Mouse (Mus musculus) MEL (cell line): Measurements from ENCODE around the gene Scn1a. TPM values are rescaled to one million over a fixed set of nuclear protein-coding genes. Genes with fewer than 3 reads are reported as not detected.

Experiments used
- DNase-seq: peaks from one replicate; pipeline ENCODE4 v3.0.0; 2011; ENCODE audit warnings: low read depth, low spot score
- H3K27ac ChIP-seq: 2 replicates; pipeline ENCODE4 v1.5.1; 2012; ENCODE audit warnings: low read depth, mild to moderate bottlenecking, control low read depth, low read length, moderate library complexity; ENCODE audit not compliant: control insufficient read depth
- H3K27me3 ChIP-seq, 2 experiments: fragments of 150-350 bp in 1 of 2; sonication (generic) in 1 of 2; 2 replicates each; pipeline ENCODE4 v1.6.1; 2012; ENCODE audit warnings: low read length in 2 of 2, mild to moderate bottlenecking in 2 of 2, improper control_type of control experiment in 1 of 2, moderate library complexity in 1 of 2; ENCODE audit not compliant: insufficient read depth in 2 of 2, control insufficient read depth in 1 of 2
- H3K36me3 ChIP-seq, 2 experiments: 2 replicates each; pipeline ENCODE4 v1.6.1; 2012 to 2014; ENCODE audit warnings: low read length in 2 of 2, improper control_type of control experiment in 1 of 2, inconsistent platforms in 1 of 2, mild to moderate bottlenecking in 1 of 2; ENCODE audit not compliant: insufficient read depth in 2 of 2, control insufficient read depth in 1 of 2
- H3K4me1 ChIP-seq, 2 experiments: fragments of 150-350 bp in 1 of 2; sonication (generic) in 1 of 2; 2 replicates each; pipeline ENCODE4 v1.6.1; 2012; ENCODE audit warnings: low read length in 2 of 2, improper control_type of control experiment in 1 of 2, mild to moderate bottlenecking in 1 of 2; ENCODE audit not compliant: insufficient read depth in 2 of 2, control insufficient read depth in 1 of 2
- H3K4me3 ChIP-seq, 2 experiments: fragments of 150-350 bp in 1 of 2; sonication (generic) in 1 of 2; 2 replicates each; pipeline ENCODE4 v1.5.1; 2012; ENCODE audit warnings: low read depth in 2 of 2, low read length in 2 of 2, mild to moderate bottlenecking in 2 of 2, moderate library complexity in 2 of 2, control low read depth in 1 of 2, improper control_type of control experiment in 1 of 2; ENCODE audit not compliant: control insufficient read depth in 1 of 2, insufficient read depth in 1 of 2
- H3K79me2 ChIP-seq: 2 replicates; pipeline ENCODE4 v1.6.1; 2012; ENCODE audit warnings: mild to moderate bottlenecking, low read length, moderate library complexity; ENCODE audit not compliant: control insufficient read depth, poor library complexity, insufficient read depth
- H3K9ac ChIP-seq: 2 replicates; pipeline ENCODE4 v1.6.1; 2012; ENCODE audit warnings: low read depth, mild to moderate bottlenecking, control low read depth, low read length, moderate library complexity; ENCODE audit not compliant: control insufficient read depth, poor library complexity, severe bottlenecking
- H3K9me3 ChIP-seq: fragments of 150-350 bp; sonication (generic); replicated peaks from 2 replicates; pipeline ENCODE4 v1.6.1; 2012; ENCODE audit warnings: mild to moderate bottlenecking, low read length, improper control_type of control experiment, moderate library complexity; ENCODE audit not compliant: insufficient read depth
- BHLHE40 ChIP-seq: IDR thresholded peaks from 2 replicates; pipeline ENCODE4 v1.6.1; 2012; ENCODE audit warnings: low read depth, mild to moderate bottlenecking, inconsistent platforms, low read length, improper control_type of control experiment, borderline replicate concordance
- CHD1 ChIP-seq: IDR thresholded peaks from 2 replicates; pipeline ENCODE4 v1.6.1; 2012; ENCODE audit warnings: low read depth, mild to moderate bottlenecking, inconsistent platforms, low read length, improper control_type of control experiment
- CTCF ChIP-seq, 3 experiments: IDR thresholded peaks in 2 of 3; conservative IDR thresholded peaks in 1 of 3; 2 replicates each; pipeline ENCODE4 v1.5.1; 2011 to 2012; ENCODE audit warnings: low read length in 3 of 3, low read depth in 2 of 3, mild to moderate bottlenecking in 2 of 3, improper control_type of control experiment in 1 of 3, inconsistent platforms in 1 of 3, mixed read lengths in 1 of 3, moderate library complexity in 1 of 3; ENCODE audit not compliant: control insufficient read depth in 1 of 3, insufficient read depth in 1 of 3, poor library complexity in 1 of 3, severe bottlenecking in 1 of 3
- E2F4 ChIP-seq: IDR thresholded peaks from 2 replicates; pipeline ENCODE4 v1.6.1; 2011; ENCODE audit warnings: low read depth, low read length, improper control_type of control experiment, borderline replicate concordance
- ELF1 ChIP-seq: IDR thresholded peaks from 2 replicates; pipeline ENCODE4 v1.6.1; 2014; ENCODE audit warnings: low read depth, mild to moderate bottlenecking, inconsistent platforms, low read length, improper control_type of control experiment, moderate library complexity
- GABPA ChIP-seq: IDR thresholded peaks from 2 replicates; pipeline ENCODE4 v1.6.1; 2012; ENCODE audit warnings: low read depth, mild to moderate bottlenecking, inconsistent platforms, low read length, improper control_type of control experiment, moderate library complexity
- GATA1 ChIP-seq: IDR thresholded peaks from 2 replicates; pipeline ENCODE4 v1.6.1; 2011; ENCODE audit warnings: low read depth, low read length, improper control_type of control experiment
- JUND ChIP-seq: IDR thresholded peaks from 2 replicates; pipeline ENCODE4 v1.6.1; 2011; ENCODE audit warnings: low read depth, mild to moderate bottlenecking, improper control_type of control experiment, low read length
- KAT2A ChIP-seq: conservative IDR thresholded peaks from 2 replicates; pipeline ENCODE4 v1.6.1; 2012; ENCODE audit warnings: low read depth, low read length, improper control_type of control experiment, inconsistent platforms
- MAX ChIP-seq: IDR thresholded peaks from 2 replicates; pipeline ENCODE4 v1.6.1; 2011; ENCODE audit warnings: low read length, improper control_type of control experiment
- MYC ChIP-seq: IDR thresholded peaks from 2 replicates; pipeline ENCODE4 v1.6.1; 2011; ENCODE audit warnings: low read depth, mild to moderate bottlenecking, low read length, improper control_type of control experiment, moderate library complexity
- POLR2A ChIP-seq, 2 experiments: IDR thresholded peaks; 2 replicates each; pipeline ENCODE4 v1.6.1; 2011 to 2012; ENCODE audit warnings: low read length in 2 of 2, mild to moderate bottlenecking in 2 of 2, control low read depth in 1 of 2, improper control_type of control experiment in 1 of 2, low read depth in 1 of 2, moderate library complexity in 1 of 2; ENCODE audit not compliant: control insufficient read depth in 1 of 2, insufficient read depth in 1 of 2, poor library complexity in 1 of 2
- POLR2AphosphoS2 ChIP-seq: IDR thresholded peaks from 2 replicates; pipeline ENCODE4 v1.6.1; 2011; ENCODE audit warnings: low read length, improper control_type of control experiment
- POLR2AphosphoS5 ChIP-seq: IDR thresholded peaks from 2 replicates; pipeline ENCODE4 v1.6.1; 2012; ENCODE audit warnings: low read depth, borderline replicate concordance, mild to moderate bottlenecking, inconsistent platforms, low read length, moderate library complexity, mixed read lengths
- RAD21 ChIP-seq: IDR thresholded peaks from 2 replicates; pipeline ENCODE4 v1.6.1; 2011; ENCODE audit warnings: mild to moderate bottlenecking, low read depth, low read length, improper control_type of control experiment
- RCOR1 ChIP-seq: IDR thresholded peaks from 2 replicates; pipeline ENCODE4 v1.6.1; 2012; ENCODE audit warnings: low read depth, mild to moderate bottlenecking, inconsistent platforms, low read length, improper control_type of control experiment
- SMC3 ChIP-seq: IDR thresholded peaks from 2 replicates; pipeline ENCODE4 v1.6.1; 2011; ENCODE audit warnings: low read depth, low read length, improper control_type of control experiment
- TBP ChIP-seq: IDR thresholded peaks from 2 replicates; pipeline ENCODE4 v1.8.0; 2011; ENCODE audit warnings: low read depth, low read length, improper control_type of control experiment
- TCF12 ChIP-seq: IDR thresholded peaks from 2 replicates; pipeline ENCODE4 v1.6.1; 2014; ENCODE audit warnings: low read depth, mild to moderate bottlenecking, inconsistent platforms, low read length, improper control_type of control experiment, moderate library complexity
- UBTF ChIP-seq: IDR thresholded peaks from 2 replicates; pipeline ENCODE4 v1.6.1; 2012; ENCODE audit warnings: low read depth, mild to moderate bottlenecking, inconsistent platforms, low read length, improper control_type of control experiment, moderate library complexity, borderline replicate concordance; ENCODE audit not compliant: insufficient read depth
- USF1 ChIP-seq: IDR thresholded peaks from 2 replicates; pipeline ENCODE4 v1.6.1; 2014; ENCODE audit warnings: low read depth, mild to moderate bottlenecking, inconsistent platforms, low read length, improper control_type of control experiment, moderate library complexity
- ZKSCAN1 ChIP-seq: IDR thresholded peaks from 2 replicates; pipeline ENCODE4 v1.6.1; 2012; ENCODE audit warnings: low read depth, mild to moderate bottlenecking, inconsistent platforms, low read length, improper control_type of control experiment, moderate library complexity
- ZNF384 ChIP-seq: IDR thresholded peaks from 2 replicates; pipeline ENCODE4 v1.6.1; 2012; ENCODE audit warnings: low read depth, mild to moderate bottlenecking, inconsistent platforms, low read length, improper control_type of control experiment
- polyA plus RNA-seq, 2 experiments: library from polyadenylated mRNA; stranded (reverse) in 1 of 2; unstranded in 1 of 2; fragments of >175 nt in 1 of 2; fragments of >200 nt in 1 of 2; gene quantifications; 2 replicates each; pipeline versions ENCODE4 v1.2.1 to v1.2.4; 2012; ENCODE audit warnings: low replicate concordance in 2 of 2, low read depth in 1 of 2; ENCODE audit not compliant: insufficient read length in 2 of 2, insufficient read depth in 1 of 2, missing spikeins in 1 of 2
- total RNA-seq: library from RNA; depleted of rRNA; stranded (reverse); fragments of 300-350 nt; gene quantifications from 2 replicates; pipeline ENCODE4 v1.2.3, GENCODE M21; 2012

Gene Scn1a
- total and polyA plus RNA-seq, 3 experiments: not detected

DNA sequence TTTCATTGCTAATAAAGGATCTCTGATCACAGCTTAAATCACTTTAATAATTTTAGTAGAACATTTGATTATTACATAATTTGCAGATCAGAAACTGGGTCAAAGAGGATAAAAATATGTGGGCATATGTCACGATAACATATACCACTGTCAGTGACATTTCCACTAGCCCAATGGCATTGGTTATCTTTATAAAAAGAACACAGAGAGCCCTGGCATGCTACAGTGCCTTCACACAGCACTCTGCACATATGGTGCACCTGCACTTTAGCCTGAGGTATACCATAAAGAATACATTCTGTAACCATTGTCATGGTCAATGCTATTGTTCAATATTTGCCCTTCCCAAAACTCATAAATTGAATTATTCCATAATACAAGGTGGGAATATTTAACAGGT lies 94.0 kb downstream of the Scn1a start:
- Histone ChIP-seq H3K9ac (no peak overlapping the region), H3K27me3 (no peaks in the 10 kb centered on the region), H3K79me2 (no peaks in the 10 kb centered on the region), H3K4me1 (no peaks in the 10 kb centered on the region), H3K4me3 (no peak overlapping the region), H3K9me3 (no peaks in the 10 kb centered on the region), H3K27ac (no peak overlapping the region), H3K36me3 (no peaks in the 10 kb centered on the region)
- DNase-seq: no peak
- no peak for TF ChIP-seq TCF12
- no peak for TF ChIP-seq POLR2A (IDR thresholded peaks at IDR 0.05; ENCODE audit: control insufficient read depth in 1 of 2, insufficient read depth in 1 of 2, low read depth in 1 of 2, low read length in 2 of 2, poor library complexity in 1 of 2)
- no peak for TF ChIP-seq GATA1
- no peak for TF ChIP-seq ZNF384
- TF ChIP-seq POLR2AphosphoS5: no peak
- no peak for TF ChIP-seq CTCF (IDR thresholded peaks at IDR 0.05 in 2 of 3, conservative IDR thresholded peaks at IDR 0.05 in 1 of 3; ENCODE audit: control insufficient read depth in 1 of 3, insufficient read depth in 1 of 3, low read depth in 2 of 3, low read length in 3 of 3, poor library complexity in 1 of 3, severe bottlenecking in 1 of 3)
- TF ChIP-seq CHD1: no peak
- TF ChIP-seq TBP: no peak
- TF ChIP-seq ELF1: no peak
- no peak for TF ChIP-seq SMC3
- no peak for TF ChIP-seq GABPA
- TF ChIP-seq RAD21: no peak
- TF ChIP-seq MAX: no peak
- no peak for TF ChIP-seq JUND
- TF ChIP-seq USF1: no peak
- no peak for TF ChIP-seq RCOR1
- no peak for TF ChIP-seq ZKSCAN1
- TF ChIP-seq BHLHE40: no peak
- no peak for TF ChIP-seq KAT2A
- TF ChIP-seq MYC: no peak
- TF ChIP-seq, all 39 proteins: peak for 0

DNA sequence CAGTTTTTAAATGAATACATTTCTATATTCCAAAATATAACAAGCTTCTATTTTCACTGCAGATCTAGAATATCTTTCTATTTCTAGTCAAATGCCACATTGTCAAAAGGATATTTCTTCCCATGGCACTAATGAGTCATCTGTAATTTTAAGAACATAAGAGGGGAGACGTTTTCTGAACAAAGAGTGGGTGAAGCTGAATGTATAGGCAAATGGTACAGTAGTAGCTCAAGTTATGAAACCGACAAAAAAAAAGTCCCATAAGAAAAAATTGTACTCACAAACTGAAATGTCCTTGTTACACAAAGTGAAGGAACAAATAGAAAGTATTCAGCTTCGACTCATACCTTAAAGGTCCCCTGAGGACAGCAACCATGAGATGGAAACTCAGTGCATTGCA lies 94.5 kb downstream of the Scn1a start:
- H3K9ac ChIP-seq: no peak overlapping the region
- H3K36me3 ChIP-seq: no peaks in the 10 kb centered on the region
- no peaks in the 10 kb centered on the region for H3K4me1 ChIP-seq
- H3K27me3 ChIP-seq: no peaks in the 10 kb centered on the region
- no peak overlapping the region for H3K4me3 ChIP-seq
- no peak for DNase-seq
- TF ChIP-seq E2F4 (no peak), UBTF (no peak), POLR2AphosphoS5 (no peak), ZKSCAN1 (no peak), MAX (no peak), USF1 (no peak), MYC (no peak), POLR2AphosphoS2 (no peak)
- no peak overlapping the region for H3K27ac ChIP-seq
- no peaks in the 10 kb centered on the region for H3K79me2 ChIP-seq
- no peaks in the 10 kb centered on the region for H3K9me3 ChIP-seq
